Mouse (Mus musculus): ENCODE data around the gene Fut2.

DNA sequence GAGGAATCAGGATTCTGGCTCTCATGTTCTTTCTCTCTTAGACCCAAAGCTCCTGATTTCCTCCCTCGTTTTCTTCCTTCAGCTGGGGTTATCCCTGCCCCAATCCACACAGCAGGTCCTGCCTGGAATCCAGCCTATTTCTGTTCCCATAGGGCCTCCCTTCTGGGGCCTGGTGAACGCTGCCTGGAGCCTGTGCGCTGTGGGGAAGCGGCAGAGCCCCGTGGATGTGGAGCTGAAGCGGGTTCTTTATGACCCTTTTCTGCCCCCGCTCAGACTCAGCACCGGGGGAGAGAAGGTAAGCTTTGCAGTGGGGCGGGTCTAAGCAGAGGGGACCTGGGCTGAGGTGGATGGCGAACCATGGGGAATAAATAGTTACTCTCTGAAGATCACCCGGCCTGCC is 34.9 kb upstream of the Fut2 start:
- TF ChIP-seq CTCF (IDR thresholded peaks at IDR 0.05; ENCODE audit: borderline replicate concordance, insufficient read depth, low read length) (no peak), POLR2A (IDR thresholded peaks at IDR 0.05; ENCODE audit: low read depth, low read length) (no peak)
